Mouse (Mus musculus): ENCODE data around the gene St3gal6.

St3gal6 gene

GRCm38 (mm10) chr16:58444735-58445134 lies 79.3 kb downstream of the St3gal6 start:
- in situ Hi-C loops (cut with MboI, MseI) = loop anchor here (5.0 kb wide), 1 partner anchor 183 kb away; no protein-coding TSS in a partner anchor

DNA sequence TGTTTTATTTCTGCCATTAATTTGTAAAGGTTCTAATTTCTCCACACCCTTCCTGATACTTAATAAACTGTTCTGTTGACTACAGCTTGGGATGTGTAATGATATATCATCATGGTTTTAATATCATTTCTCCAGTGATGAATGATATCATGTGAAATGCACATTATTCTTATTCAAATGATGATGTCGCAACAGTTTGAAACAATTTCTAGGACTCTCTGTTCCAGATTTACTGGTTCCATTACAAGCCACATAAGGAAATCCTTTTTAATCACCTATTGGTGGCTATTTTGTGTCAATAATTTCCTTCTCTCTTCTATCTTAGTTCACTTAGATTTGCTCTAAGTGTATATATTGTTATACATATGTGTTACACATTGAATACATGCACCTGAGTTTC lies 91.7 kb downstream of the St3gal6 start:
- in situ Hi-C loops (cut with MboI, MseI) = no loop called here

GRCm38 (mm10) chr16:58430246-58430645 lies 93.8 kb downstream of the St3gal6 start:
- in situ Hi-C loops (cut with MboI, MseI) = no loop called here

DNA sequence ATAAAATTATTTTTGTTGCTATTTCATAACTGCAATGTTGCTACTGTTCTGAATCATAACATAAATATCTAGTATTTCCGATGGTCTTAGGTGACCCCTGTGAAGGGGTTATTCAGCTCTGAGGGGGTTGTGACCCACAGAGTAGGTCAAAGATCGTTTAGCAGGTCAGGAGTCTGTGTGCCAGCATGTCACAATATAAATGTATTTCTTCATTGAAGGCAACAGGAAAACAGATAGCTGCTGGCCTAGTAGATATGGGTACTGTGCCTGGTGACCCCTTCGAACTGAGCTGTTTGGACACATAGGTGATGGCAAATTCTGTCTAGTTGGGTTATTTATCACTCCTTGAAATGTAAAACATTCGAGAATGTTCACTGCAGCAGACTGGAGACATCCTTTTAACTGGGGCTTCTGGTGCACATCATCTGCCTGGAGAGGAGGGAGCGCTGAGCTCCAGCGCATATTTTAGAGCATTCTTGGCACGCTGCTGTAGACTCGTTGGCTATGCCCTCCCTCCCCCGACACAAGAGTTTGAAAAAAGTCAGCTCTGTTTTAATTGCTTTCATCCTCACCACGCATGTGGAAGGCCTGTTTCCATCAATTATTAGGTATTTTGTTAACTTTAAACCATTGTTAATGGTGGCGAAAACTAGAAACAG lies 102.2 kb downstream of the St3gal6 start:
- in situ Hi-C loops (cut with MboI, MseI) = no loop called here
